In the genomic region with DNA sequence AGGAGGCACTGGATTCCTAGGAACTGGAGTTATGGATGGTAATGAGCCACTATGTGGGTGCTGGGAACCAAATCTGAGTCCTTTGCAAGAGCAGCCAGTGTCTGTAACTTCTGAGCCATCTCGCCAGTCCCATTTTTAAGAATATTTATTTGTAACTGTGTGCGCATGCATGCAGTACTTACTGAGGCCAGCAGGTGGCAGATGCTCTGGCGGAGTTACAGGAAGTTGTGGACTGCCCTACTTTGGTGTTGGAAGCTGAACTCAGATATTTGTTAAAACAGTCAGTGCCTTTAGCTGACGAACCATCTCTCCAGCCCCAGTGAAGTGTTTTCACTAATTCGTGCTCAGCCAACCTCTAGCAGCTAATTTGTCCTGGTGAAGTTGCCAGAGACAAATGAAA, we compare ENCODE assay signal across 10 mouse cellular contexts. TPM values are rescaled to one million over a fixed set of nuclear protein-coding genes. Genes with fewer than 3 reads are reported as not detected.
DNase-seq lines count a peak whose midpoint lies in the region; ATAC-seq and TF ChIP-seq lines count a peak whose summit lies in the region.
"Had no signal": no experiment of that assay in that cellular context is flagged by ENCODE, and none has a peak within 500 bp of the region (broad histone marks: within the 10 kb centered on the region; RNA-seq: fewer than 3 reads in every experiment).

No protein-coding gene starts in this region.

- ATAC-seq in liver, embryonic 12.5 days: no peak
- no peak for ATAC-seq in erythroblast, adult 5-6 weeks (replicated peaks; ENCODE audit: low FRiP score, poor library complexity, severe bottlenecking)
- ATAC-seq: midbrain, embryonic 16.5 days had no signal

- no peaks in the 10 kb centered on the region for H3K9me3 ChIP-seq in liver, embryonic 12.5 days (replicated peaks)
- no peaks in the 10 kb centered on the region for H3K9me3 ChIP-seq in E14TG2a.4 (ENCODE audit: low read length)
- H3K9me3 ChIP-seq: stomach, embryonic 15.5 days had no signal

- H3K4me3 ChIP-seq in liver, embryonic 12.5 days: no peak overlapping the region
- no peak overlapping the region for H3K4me3 ChIP-seq in E14TG2a.4 (replicated peaks; ENCODE audit: low read length)
- no peak overlapping the region for H3K4me3 ChIP-seq in myocyte
- H3K4me3 ChIP-seq: stomach, embryonic 15.5 days had no signal

- H3K36me3 ChIP-seq in liver, embryonic 12.5 days: no peaks in the 10 kb centered on the region
- H3K36me3 ChIP-seq in E14TG2a.4 (ENCODE audit: insufficient read depth, low read length) (no peaks in the 10 kb centered on the region), myocyte (ENCODE audit: control insufficient read depth, insufficient read depth) (no peaks in the 10 kb centered on the region)
- H3K36me3 ChIP-seq: stomach, embryonic 15.5 days had no signal

- H3ac ChIP-seq in myocyte (ENCODE audit: control insufficient read depth, insufficient read length): no peak overlapping the region

- H3K27me3 ChIP-seq in liver, embryonic 12.5 days (replicated peaks): no peaks in the 10 kb centered on the region
- no peaks in the 10 kb centered on the region for H3K27me3 ChIP-seq in E14TG2a.4 (ENCODE audit: insufficient read depth, low read length)
- H3K27me3 ChIP-seq in myocyte (ENCODE audit: control insufficient read depth, insufficient read depth, insufficient read length): peaks cover 9% of the 10 kb centered on the region
- H3K27me3 ChIP-seq: stomach, embryonic 15.5 days had no signal

- no peak overlapping the region for H3K9ac ChIP-seq in liver, embryonic 12.5 days
- H3K9ac ChIP-seq: stomach, embryonic 15.5 days had no signal

- no peak overlapping the region for H3K4me2 ChIP-seq in liver, embryonic 12.5 days
- H3K4me2 ChIP-seq in myocyte (ENCODE audit: low read depth): no peak overlapping the region
- H3K4me2 ChIP-seq: stomach, embryonic 15.5 days had no signal

- no peak for TF ChIP-seq POLR2A in myocyte (IDR thresholded peaks at IDR 0.05; ENCODE audit: insufficient read length, low read depth)

- 43% methylated on average over 5 of the region's 5 CpGs for WGBS in liver, embryonic 12.5 days (ENCODE audit: insufficient replicate concordance)

- DNase-seq in liver (peak; percentile 23), adipocyte (ENCODE audit: low spot score) (peak; percentile 26)
- DNase-seq in ovary, adult 18-20 months (ENCODE audit: low spot score): no peak
- DNase-seq: cerebellum, adult 11 months had no signal

- H3K27ac ChIP-seq in liver, embryonic 12.5 days: no peak overlapping the region
- H3K27ac ChIP-seq: stomach, embryonic 15.5 days had no signal

- H3K4me1 ChIP-seq in liver, embryonic 12.5 days: no peaks in the 10 kb centered on the region
- H3K4me1 ChIP-seq in E14TG2a.4 (replicated peaks; ENCODE audit: low read depth, low read length): peaks cover 29% of the 10 kb centered on the region
- H3K4me1 ChIP-seq: stomach, embryonic 15.5 days had no signal

- peak; percentile 96 for TF ChIP-seq CTCF in E14TG2a.4 (conservative IDR thresholded peaks at IDR 0.05; ENCODE audit: low read length)

- H3K79me2 ChIP-seq in myocyte (ENCODE audit: control insufficient read depth, insufficient read depth): no peaks in the 10 kb centered on the region

TF ChIP-seq in myocyte, 11 proteins besides CTCF, POLR2A, EP300 and RAD21:
- peak; percentile 42 for TF ChIP-seq REST (IDR thresholded peaks at IDR 0.05; ENCODE audit: insufficient read depth, insufficient read length)
- TF ChIP-seq MAX (IDR thresholded peaks at IDR 0.05; ENCODE audit: low read depth): no peak

RNA-seq across cellular contexts. Expression of a gene that starts 51.6 kb away (rescaled TPM):
- polyA plus RNA-seq in liver, embryonic 12.5 days (2016; fragmentation: Nextera tagmentation; extraction: Ambion mirVana): 0.39 and 0.41 TPM in 2 replicates
- polyA plus RNA-seq in myocyte (2012; fragmentation: generic; extraction: Trizol): 2.3 TPM
- not detected in 2 replicates for total RNA-seq in erythroblast, adult 5-6 weeks (2015; ENCODE audit: low replicate concordance)
- 0.34 TPM in 1 of 2 replicates, not detected in the other for total RNA-seq in erythroblast, adult 5-6 weeks (2017; ENCODE audit: low replicate concordance)

RNA-seq across cellular contexts. Expression of a gene that starts 52.7 kb away (rescaled TPM):
- 8.3 and 9.3 TPM in 2 replicates for polyA plus RNA-seq in liver, embryonic 12.5 days (2016; fragmentation: Nextera tagmentation; extraction: Ambion mirVana)
- polyA plus RNA-seq in myocyte (2012; fragmentation: generic; extraction: Trizol): 14.6 TPM
- 9.2 and 13.6 TPM in 2 replicates for total RNA-seq in erythroblast, adult 5-6 weeks (2015; ENCODE audit: low replicate concordance)
- 7.4 and 12.1 TPM in 2 replicates for total RNA-seq in erythroblast, adult 5-6 weeks (2017; ENCODE audit: low replicate concordance)
